Mouse (Mus musculus): Measurements from ENCODE around the gene Efcc1. TPM values are rescaled to one million over a fixed set of nuclear protein-coding genes. Genes with fewer than 3 reads are reported as not detected.
A peak's percentile ranks its signal among the peaks of the same experiment; 100 is the strongest.

Efcc1 gene
- polyA plus RNA-seq, 1 experiment = 1.2 TPM

DNA sequence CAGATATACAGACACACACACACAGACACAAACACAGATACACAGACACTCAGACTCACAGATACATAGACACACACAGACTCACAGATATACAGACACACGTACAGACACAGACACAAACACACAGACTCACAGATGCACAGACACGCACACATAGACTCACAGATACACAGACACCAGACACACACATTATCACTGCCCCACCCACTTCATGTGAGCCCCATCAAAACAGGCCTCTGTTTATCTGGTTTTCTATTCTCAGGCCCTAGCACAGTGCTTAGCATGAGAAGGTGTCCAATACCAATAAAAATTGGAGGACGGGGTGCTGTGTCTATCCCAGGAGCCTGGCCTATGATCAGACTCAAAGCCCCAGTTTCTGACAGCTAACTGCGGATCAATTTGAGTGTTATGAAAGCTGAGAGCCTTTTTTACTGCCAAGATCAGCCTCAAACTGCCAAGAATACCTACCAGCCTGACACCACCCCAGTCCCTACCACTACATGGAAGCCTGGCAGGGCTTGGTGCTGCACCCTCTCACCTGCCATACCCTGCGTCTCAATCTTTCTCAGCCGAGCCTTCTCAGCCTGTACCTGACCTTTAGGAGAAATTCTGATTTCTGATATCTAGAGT, 65.7 kb downstream of the Efcc1 start:
- peaks cover 88% of the 10 kb centered on the region for H3K4me1 ChIP-seq
- peaks cover 92% of the 10 kb centered on the region for H3K36me3 ChIP-seq (replicated peaks; ENCODE audit: low read length)

DNA sequence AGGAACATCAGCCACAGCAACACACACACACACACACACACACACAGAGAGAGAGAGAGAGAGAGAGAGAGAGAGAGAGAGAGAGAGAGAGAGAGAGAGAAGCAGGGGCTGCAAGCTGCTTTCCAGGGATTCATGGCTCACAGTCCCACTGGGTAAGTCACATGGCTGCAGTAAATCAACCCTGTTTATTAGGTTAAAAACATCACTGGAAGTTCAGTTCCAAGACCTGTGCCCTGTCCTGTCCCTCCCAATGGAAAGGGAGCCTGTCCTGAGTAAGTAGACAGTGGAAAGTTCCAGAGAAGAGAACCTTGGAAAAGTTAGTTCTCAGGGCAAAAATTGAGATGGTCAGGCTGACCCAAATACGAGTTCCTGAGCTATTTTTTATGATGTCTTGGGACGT, 66.7 kb downstream of the Efcc1 start:
- Histone ChIP-seq H3K36me3 (replicated peaks; ENCODE audit: low read length) (peaks cover 91% of the 10 kb centered on the region), H3K9me3 (no peaks in the 10 kb centered on the region), H3K27me3 (replicated peaks) (no peaks in the 10 kb centered on the region), H3K4me1 (peaks cover 85% of the 10 kb centered on the region), H3K4me3 (replicated peaks) (no peak overlapping the region)
- TF ChIP-seq FLI1 (IDR thresholded peaks at IDR 0.05; ENCODE audit: low read length) (no peak), GATA1 (IDR thresholded peaks at IDR 0.05; ENCODE audit: borderline replicate concordance, low read length) (no peak)

More for the DNA sequence above, 65.7 kb downstream of the Efcc1 start:
- H3K4me3 ChIP-seq (replicated peaks) = no peak overlapping the region
- no peaks in the 10 kb centered on the region for H3K27me3 ChIP-seq (replicated peaks)
- no peak for TF ChIP-seq GATA1 (IDR thresholded peaks at IDR 0.05; ENCODE audit: borderline replicate concordance, low read length)
- no peak for TF ChIP-seq FLI1 (IDR thresholded peaks at IDR 0.05; ENCODE audit: low read length)
- H3K9me3 ChIP-seq = no peaks in the 10 kb centered on the region

DNA sequence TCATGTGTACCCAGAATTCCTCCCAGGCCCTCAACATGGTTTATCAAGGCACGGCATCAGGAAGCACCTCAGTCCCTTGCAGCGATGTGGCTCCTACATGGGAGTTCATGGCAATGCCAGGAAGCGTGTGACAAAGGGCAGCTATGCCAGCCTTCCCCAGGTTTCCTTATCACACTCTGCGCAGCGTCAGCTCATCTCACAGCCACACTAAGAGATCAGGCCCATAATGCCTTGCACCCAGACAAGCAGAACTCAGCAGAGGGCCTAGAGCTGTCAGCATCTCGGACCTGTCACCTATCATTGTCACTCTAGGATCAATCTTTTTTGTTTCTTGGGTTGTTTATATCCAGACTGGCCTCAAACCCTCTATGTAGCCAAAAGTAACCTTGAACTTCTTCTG, 68.9 kb downstream of the Efcc1 start:
- Histone ChIP-seq H3K36me3 (replicated peaks; ENCODE audit: low read length) (peaks cover 87% of the 10 kb centered on the region), H3K4me1 (peaks cover 92% of the 10 kb centered on the region), H3K9me3 (no peaks in the 10 kb centered on the region), H3K27me3 (replicated peaks) (no peaks in the 10 kb centered on the region), H3K4me3 (replicated peaks) (peak overlapping the region; percentile 16)
- no peak for TF ChIP-seq FLI1 (IDR thresholded peaks at IDR 0.05; ENCODE audit: low read length)
- TF ChIP-seq GATA1 (IDR thresholded peaks at IDR 0.05; ENCODE audit: borderline replicate concordance, low read length) = no peak

DNA sequence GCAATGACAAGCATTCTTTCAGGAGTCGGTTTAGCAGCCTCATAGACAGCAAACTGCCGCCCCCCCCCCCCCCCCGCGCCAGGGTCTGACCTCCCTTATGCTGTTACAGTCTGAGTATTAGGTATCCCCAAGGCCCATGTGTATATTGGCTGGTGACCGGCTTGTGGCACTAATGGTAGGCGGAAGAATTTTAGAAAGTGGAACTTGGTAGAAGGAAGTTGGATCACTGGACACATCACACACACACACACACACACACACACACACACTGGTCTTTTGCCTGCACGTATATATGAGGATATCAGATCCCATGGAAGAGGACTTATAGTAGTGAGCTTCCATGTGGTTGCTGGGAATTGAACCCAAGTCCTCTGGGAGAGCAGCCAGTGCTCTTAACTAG, 71.8 kb downstream of the Efcc1 start:
- H3K27me3 ChIP-seq (replicated peaks) = no peaks in the 10 kb centered on the region
- no peak overlapping the region for H3K4me3 ChIP-seq (replicated peaks)
- peaks cover 93% of the 10 kb centered on the region for H3K4me1 ChIP-seq
- TF ChIP-seq GATA1 (IDR thresholded peaks at IDR 0.05; ENCODE audit: borderline replicate concordance, low read length) = no peak
- no peak for TF ChIP-seq FLI1 (IDR thresholded peaks at IDR 0.05; ENCODE audit: low read length)
- no peaks in the 10 kb centered on the region for H3K9me3 ChIP-seq
- peaks cover 83% of the 10 kb centered on the region for H3K36me3 ChIP-seq (replicated peaks; ENCODE audit: low read length)

DNA sequence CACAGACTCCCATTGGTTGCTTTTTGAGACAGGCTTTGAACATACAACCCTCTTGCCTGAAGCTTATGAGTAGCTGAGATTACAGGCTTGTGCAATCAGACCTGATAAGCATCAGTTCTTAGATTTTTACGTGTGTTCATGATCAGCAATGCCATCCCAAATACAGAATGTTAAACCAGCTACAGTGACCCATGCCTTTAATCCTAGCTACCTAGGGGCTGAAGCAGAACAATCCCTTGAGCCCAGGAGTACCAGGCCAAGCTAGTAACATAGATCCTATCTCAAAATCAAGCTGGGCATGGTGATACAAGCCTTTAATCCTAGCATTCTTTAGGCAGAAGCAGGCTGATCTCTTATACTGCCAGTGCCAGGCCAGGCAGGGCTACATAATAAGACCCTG, 73.4 kb downstream of the Efcc1 start:
- TF ChIP-seq FLI1 (IDR thresholded peaks at IDR 0.05; ENCODE audit: low read length) = no peak
- no peak for TF ChIP-seq GATA1 (IDR thresholded peaks at IDR 0.05; ENCODE audit: borderline replicate concordance, low read length)
- H3K9me3 ChIP-seq = no peaks in the 10 kb centered on the region
- peaks cover 82% of the 10 kb centered on the region for H3K36me3 ChIP-seq (replicated peaks; ENCODE audit: low read length)
- H3K27me3 ChIP-seq (replicated peaks) = no peaks in the 10 kb centered on the region
- H3K4me3 ChIP-seq (replicated peaks) = no peak overlapping the region
- peaks cover 93% of the 10 kb centered on the region for H3K4me1 ChIP-seq

DNA sequence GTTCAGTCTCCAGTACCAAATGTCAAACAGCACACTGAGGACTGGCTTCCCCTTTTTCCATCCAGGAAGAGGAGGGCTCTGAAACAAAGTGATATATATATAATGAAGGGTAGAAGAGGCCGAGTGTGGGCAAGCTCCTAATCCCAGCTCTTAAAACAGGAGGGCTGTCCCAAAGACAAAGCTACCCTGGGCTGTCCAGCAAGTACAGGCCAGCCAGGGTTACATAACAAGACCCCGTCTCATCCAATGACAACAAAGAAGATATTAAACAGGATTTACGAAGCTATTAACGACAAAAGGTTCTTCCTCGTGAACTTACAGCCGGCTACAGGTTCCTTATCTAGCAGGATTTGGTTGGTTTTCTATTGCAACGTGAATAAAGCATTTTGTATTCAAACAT, 74.2 kb downstream of the Efcc1 start:
- TF ChIP-seq FLI1 (IDR thresholded peaks at IDR 0.05; ENCODE audit: low read length) (no peak), GATA1 (IDR thresholded peaks at IDR 0.05; ENCODE audit: borderline replicate concordance, low read length) (no peak)
- Histone ChIP-seq H3K36me3 (replicated peaks; ENCODE audit: low read length) (peaks cover 78% of the 10 kb centered on the region), H3K27me3 (replicated peaks) (no peaks in the 10 kb centered on the region), H3K4me1 (peaks cover 93% of the 10 kb centered on the region), H3K9me3 (no peaks in the 10 kb centered on the region), H3K4me3 (replicated peaks) (no peak overlapping the region)

DNA sequence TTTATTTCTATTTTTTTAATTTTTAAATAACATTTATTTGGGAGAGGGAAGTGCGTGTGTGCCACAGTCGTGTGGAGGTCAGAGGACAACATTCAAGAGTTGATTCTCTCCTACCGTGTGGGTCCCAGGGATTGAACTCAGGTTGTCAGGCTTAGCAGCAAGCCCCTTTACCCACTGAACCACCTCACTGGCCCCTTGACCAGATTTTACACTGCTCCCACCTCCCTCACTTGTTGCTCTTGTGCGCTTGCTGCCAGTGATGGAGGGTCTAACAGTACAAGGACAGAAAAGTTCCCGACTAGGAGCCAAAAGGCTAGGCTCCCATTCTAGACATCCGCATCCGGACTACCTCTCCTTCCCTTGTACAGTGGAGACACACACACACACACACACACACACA, 74.8 kb downstream of the Efcc1 start:
- peak overlapping the region; percentile 68 for H3K4me3 ChIP-seq (replicated peaks)
- H3K9me3 ChIP-seq = no peaks in the 10 kb centered on the region
- peaks cover 93% of the 10 kb centered on the region for H3K4me1 ChIP-seq
- TF ChIP-seq GATA1 (IDR thresholded peaks at IDR 0.05; ENCODE audit: borderline replicate concordance, low read length) (no peak), FLI1 (IDR thresholded peaks at IDR 0.05; ENCODE audit: low read length) (no peak)
- H3K36me3 ChIP-seq (replicated peaks; ENCODE audit: low read length) = peaks cover 73% of the 10 kb centered on the region
- no peaks in the 10 kb centered on the region for H3K27me3 ChIP-seq (replicated peaks)

Other genes with a start within 250 kb of the Efcc1 start
- gene Arhgap25, start 197.6 kb upstream of the Efcc1 start, polyA plus RNA-seq (2012; ENCODE audit: insufficient read depth, low replicate concordance) = 8.3 TPM in 1 of 2 replicates, not detected in the other
- gene Prokr1, start 140.1 kb upstream of the Efcc1 start, polyA plus RNA-seq (2012; ENCODE audit: insufficient read depth, low replicate concordance) = 0.51 and 1.1 TPM in 2 replicates
- gene Aplf, start 58.7 kb upstream of the Efcc1 start, polyA plus RNA-seq (2012; ENCODE audit: insufficient read depth, low replicate concordance) = 4.5 and 5.3 TPM in 2 replicates
- 2,862 and 6,438 TPM in 2 replicates for gene Gp9, start 47.2 kb downstream of the Efcc1 start, polyA plus RNA-seq (2012; ENCODE audit: insufficient read depth, low replicate concordance)
- gene Rab43, start 81.3 kb downstream of the Efcc1 start, polyA plus RNA-seq (2012; ENCODE audit: insufficient read depth, low replicate concordance) = 27.5 and 77.6 TPM in 2 replicates
- gene Gm45140, start 104.9 kb downstream of the Efcc1 start, polyA plus RNA-seq (2012; ENCODE audit: insufficient read depth, low replicate concordance) = 13.2 TPM in 1 of 2 replicates, not detected in the other
- 5.6 and 34.7 TPM in 2 replicates for gene Isy1, start 107.9 kb downstream of the Efcc1 start, polyA plus RNA-seq (2012; ENCODE audit: insufficient read depth, low replicate concordance)
- gene Cnbp, start 120.2 kb downstream of the Efcc1 start, polyA plus RNA-seq (2012; ENCODE audit: insufficient read depth, low replicate concordance) = 44.0 and 59.4 TPM in 2 replicates
- gene Copg1, start 156.9 kb downstream of the Efcc1 start, polyA plus RNA-seq (2012; ENCODE audit: insufficient read depth, low replicate concordance) = 6.8 and 8.2 TPM in 2 replicates
- 1.5 TPM in 1 of 2 replicates, not detected in the other for gene Hmces, start 183.1 kb downstream of the Efcc1 start, polyA plus RNA-seq (2012; ENCODE audit: insufficient read depth, low replicate concordance)